Mouse (Mus musculus) frontal cortex, adult 2 months (tissue): ENCODE data around the gene Srcap. TPM values are rescaled to one million over a fixed set of nuclear protein-coding genes. Genes with fewer than 3 reads are reported as not detected.
A peak's percentile ranks its signal among the peaks of the same experiment; 100 is the strongest.
"Not testable (repeated sequence)": the region's sequence is repeated elsewhere in the genome, so short reads cannot be mapped to it uniquely, and the experiment has no call there.

Experiments used
- DNase-seq, 2 experiments: peaks; one replicate each; pipeline ENCODE4 v3.0.0; 2022; ENCODE audit warnings: low spot score in 1 of 2; ENCODE audit errors: extremely low spot score in 1 of 2
- polyA plus RNA-seq: library from polyadenylated mRNA; depleted of rRNA; stranded (reverse); fragments of >200 nt; gene quantifications from 2 replicates; pipeline ENCODE4 v1.2.3, GENCODE M21; 2012; rRNA removed

Srcap gene
- polyA plus RNA-seq: 29.6 and 31.3 TPM in 2 replicates

DNA sequence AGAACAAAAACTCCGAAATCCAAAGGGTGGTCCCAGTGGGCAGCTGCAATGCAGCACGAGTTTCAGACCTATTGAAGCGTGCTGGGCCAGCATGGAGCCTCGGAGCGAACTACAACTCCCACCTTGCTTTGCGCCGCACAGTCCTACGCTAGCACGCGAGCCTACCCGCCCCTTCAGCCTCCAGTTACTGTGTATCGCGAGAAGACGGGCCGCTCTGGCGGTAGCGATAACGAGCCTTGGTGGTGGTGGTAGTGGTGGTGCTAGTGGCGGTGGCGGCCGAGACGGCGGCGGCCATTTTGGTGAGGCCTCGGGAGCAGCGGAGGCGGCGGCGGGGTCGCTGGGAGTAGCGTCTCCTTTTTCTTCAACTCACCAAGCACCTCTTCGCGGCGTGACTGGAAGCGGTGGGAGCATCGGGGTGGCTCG lies at the start of gene Srcap:
TSS of gene Srcap (plus strand) at position 176 of the 423 bp plus-strand sequence.
- peak; percentile 97 for DNase-seq

DNA sequence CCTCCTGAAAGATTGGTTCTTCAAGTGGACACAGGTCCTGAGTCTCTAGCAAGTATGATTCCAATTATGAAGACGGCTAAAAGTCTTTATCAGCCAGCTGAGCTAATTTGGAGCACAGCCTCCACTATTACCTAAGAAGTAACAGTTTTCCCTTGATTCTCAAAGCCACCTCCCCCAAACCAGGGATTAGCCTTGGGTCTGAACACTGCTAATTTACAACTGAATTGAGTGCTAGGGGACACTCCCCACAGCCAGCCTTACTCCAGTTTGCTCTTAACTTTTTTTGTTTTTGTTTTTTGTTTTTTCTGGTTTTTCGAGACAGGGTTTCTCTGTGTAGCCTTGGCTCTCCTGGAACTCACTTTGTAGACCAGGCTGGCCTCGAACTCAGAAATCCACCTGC lies 46.6 kb upstream of the Srcap start:
- DNase-seq: no peak

DNA sequence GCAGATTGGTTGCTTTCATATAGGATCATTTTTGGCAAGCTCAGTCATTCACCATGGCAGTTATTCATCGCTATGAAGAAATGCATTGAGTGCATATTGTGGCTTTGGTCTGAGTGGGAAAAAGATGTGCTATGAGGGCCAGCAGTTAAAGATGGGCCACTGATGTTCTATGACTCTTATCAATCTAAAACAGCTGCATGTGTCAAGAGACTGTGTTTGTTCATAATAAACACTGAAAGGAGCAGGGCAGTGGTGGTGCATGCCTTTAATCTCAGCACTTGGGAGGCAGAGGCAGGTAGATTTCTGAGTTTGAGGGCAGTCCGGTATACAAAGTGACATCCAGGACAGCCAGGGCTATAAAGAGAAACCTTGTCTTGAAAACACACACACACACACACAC lies 46.1 kb upstream of the Srcap start:
- DNase-seq: not testable (repeated sequence)

- DNase-seq: no peak
These were observed 45.2 kb upstream of the Srcap start for GRCm38 (mm10) chr7:127466606-127467005.

- DNase-seq: no peak
These were observed 41.6 kb upstream of the Srcap start for GRCm38 (mm10) chr7:127470011-127470715.

DNA sequence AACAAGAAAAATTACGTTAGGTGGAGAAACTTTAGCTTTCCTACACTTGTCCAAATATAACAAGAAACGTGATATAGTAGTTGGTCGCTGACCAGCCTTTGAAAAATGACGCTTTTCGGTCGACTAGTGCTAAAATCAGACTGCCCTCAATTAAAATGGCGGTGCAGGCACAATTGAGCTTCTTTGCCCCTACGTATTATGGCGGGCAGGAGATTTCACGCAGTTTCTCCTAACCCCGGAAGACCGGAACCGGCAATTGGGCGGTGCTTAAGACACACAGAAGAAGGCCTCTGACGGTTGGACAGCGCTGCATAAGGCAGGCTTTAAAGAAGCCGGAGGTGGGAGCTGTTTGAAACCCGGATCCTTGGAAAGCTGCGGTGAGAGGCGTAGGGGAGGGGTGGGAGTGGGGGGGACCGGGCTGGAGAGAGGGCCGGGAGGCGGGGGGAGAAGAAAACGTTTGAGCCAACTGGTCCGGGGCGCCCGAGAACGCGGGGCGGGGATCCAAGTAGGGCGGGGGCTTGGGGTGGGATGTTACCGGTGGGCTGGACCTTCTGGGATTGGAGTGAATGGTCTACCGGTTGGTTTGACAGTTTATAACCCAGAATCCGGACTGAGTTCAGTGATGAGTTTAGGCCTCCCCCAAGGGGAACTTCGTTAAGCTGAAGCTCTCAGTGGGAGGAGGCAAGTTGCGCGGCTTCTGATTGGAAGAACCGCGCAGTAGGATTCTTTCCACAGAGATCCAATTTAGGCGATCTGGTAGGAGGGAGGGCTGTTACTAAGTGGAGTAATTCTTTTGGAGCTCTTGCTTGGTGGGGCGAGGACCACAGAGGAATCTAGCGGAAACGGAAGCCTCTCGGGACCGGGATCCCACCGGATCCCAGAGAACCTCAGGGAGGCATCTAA lies 40.8 kb upstream of the Srcap start:
- DNase-seq: peak; percentile 97

DNA sequence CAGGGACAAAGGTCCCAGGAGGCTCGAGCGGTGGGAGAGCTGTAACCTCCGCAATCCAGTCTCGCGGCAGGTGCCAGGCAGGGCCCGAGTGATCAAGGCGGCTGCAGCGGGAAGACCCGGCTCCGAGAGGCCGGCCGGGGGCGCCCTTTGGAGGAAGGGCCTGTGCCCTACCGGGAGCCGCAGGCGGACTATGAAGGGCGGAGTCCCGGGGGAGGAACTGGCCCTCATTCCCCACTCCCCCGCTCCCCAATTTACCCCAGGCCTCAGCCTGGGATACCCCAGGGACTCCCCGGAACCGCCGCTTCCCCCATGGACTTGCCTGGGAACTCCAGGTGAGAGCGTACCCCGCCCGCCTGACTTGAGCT lies 40.2 kb upstream of the Srcap start:
- DNase-seq: no peak

GRCm38 (mm10) chr7:127472060-127472459 lies 39.7 kb upstream of the Srcap start:
- DNase-seq: no peak

DNA sequence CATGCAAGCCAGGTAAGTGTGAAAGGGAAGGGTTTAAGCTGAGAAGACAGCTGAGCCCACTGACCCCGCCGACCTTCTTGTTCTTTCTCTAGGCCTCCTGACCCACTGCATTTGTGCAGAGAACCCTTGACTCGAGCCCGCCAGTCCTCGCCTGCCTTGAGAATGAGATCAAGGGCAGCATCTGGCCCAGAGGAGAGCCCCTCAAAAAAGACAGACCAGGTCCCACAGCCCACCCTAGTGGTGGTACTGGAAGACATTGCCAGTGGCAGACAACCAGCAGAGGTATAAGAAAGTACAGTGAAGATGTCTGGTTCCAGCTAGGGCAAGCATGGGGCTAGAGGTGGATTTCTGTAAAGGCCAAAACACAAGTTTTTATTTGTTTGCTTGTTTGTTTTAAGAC lies 38.1 kb upstream of the Srcap start:
- no peak for DNase-seq

- no peak for DNase-seq
These were observed 37.3 kb upstream of the Srcap start for GRCm38 (mm10) chr7:127474378-127475070.

GRCm38 (mm10) chr7:127475186-127475740 lies 36.5 kb upstream of the Srcap start:
- no peak for DNase-seq

- no peak for DNase-seq
These were observed 35.4 kb upstream of the Srcap start for GRCm38 (mm10) chr7:127476336-127476735.

DNA sequence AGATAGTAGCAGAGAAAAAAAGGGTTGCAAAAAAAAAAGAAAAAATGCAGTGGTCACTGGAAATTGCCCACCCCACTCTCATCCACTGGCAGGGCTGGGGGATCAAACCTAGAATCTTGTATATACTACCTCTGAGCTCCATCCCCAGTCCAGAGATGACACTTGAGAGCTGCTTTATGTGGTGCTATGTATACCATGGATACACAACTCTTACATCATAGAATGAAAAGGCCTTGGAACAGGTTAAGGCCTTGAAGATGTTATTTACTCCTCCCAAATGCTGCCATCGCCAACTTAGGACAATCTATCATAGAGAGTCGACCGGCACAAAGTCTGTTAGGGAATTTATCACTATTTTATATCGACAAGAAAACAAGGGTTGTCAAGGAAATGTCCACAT lies 34.9 kb upstream of the Srcap start:
- no peak for DNase-seq

DNA sequence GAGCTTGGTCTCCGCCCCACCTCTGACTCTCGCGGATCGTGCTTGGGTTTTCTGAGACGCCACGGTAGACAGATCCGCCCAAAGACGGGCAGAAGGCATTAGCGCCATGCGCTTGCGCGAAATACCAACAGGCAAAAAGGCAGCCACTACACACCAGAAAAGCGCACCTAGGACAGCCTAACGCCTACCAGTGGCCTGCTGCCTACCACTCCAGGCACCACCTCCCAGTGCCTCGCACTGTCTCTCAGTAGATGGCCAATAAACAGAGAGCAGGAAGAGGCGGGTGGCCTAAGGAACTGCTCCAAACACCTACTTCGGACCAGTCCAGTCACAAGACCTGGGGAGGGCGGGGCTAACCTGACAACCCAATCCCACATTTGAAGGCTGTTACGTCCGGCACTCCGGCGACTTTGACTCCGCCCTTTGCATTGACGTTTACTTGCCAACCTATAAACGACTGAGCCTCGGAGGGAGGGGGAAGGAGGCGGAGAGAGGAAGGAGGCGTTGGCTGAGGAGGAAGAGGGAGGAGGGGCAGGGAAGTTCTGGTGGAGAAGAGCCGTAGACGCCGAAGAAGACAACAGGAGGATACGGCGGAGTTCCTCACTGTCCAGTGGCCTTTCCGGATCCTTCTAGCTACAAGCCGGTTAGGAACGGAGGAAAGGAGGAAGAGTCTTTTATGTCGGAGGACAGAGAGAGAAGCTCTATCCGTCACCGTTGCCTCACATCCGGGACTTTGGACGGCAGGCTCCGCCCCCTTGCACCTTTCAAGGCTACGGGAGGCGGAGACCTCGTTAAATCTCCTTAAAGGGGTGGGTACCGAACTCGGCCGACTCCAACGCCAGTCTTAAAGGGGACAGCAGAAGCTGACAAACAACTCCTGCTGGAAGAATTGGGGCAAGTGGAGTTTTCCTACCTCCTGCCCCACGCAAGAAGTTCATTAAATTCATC lies 33.8 kb upstream of the Srcap start:
- DNase-seq: peak; percentile 100

DNA sequence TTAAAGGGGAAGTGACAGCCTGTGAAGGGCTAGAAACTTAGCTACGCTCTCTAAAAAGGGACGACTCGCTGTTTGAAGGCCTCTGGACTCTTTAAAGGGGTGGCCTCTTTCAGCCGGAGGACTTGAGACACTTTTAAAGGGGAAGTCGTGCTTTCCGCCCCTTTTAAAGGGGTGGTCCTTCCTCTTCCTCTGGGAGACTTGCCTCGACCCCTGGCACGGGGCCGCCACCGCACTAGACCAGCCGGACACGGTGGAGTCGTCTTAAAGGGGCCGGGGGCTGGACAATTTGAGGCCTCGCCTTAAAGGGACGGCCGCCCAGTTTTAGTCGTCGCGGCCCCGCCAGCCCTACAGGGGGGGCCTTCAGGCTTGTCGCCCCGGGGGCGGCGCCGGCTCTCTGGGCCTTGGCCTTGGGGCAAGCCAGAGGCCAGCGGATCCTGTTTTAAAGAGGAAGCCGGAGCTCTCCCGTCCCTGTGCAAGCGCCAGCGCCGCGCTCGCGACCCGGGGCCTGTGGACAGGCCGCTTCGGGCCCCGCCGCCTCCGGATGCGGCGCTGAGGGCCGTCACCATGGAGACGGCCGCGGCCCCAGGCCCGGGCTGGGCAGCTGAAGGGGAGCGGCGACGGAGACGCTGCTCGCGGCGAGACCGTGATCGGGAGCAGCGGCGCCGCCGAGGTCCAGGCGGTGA lies 33.0 kb upstream of the Srcap start, which contains the start of gene Fbrs:
TSS of gene Fbrs (plus strand) at position 565 of the 683 bp plus-strand sequence.
- DNase-seq: peak; percentile 94 to 95

DNA sequence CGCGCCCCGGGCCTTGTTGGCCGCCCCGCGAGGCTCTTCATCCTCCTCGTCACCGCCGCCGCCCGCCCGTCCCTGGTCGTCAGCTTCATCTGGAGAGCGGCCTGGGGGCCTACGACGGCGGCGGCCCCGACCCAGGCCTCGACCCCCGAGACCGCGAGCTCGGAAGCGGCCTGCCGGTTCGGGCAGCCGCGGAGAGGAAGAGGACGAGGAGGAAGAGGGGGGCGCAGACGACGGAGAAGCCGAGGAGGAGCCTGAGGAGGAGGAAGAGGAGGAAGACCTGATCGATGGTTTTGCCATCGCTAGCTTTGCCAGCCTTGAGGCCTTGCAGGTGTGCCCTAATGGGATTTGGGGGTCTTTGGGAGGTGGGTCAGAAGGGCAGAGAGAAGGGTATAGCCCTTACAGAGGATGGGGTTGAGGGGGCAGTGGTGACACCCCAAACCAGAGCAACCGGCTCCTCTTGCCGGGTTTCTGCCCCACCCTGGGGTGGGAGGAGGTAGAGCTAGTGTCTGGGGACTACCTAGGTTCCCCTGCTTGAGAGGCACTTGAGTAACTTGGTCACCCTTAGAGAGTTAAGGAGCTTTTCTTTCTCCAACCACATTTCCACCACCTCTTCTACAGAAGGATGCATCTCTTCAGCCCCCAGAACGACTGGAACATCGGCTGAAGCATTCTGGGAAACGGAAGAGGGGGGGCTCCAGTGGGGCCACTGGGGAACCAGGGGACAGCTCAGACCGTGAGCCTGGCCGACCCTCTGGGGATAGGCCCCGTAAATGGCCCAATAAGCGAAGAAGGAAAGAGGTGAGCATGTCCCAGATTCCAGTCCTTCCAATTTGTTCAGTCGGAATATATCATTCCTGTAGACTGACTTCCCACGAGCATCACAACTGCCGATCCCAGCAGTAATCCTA lies 32.2 kb upstream of the Srcap start:
- DNase-seq: no peak

DNA sequence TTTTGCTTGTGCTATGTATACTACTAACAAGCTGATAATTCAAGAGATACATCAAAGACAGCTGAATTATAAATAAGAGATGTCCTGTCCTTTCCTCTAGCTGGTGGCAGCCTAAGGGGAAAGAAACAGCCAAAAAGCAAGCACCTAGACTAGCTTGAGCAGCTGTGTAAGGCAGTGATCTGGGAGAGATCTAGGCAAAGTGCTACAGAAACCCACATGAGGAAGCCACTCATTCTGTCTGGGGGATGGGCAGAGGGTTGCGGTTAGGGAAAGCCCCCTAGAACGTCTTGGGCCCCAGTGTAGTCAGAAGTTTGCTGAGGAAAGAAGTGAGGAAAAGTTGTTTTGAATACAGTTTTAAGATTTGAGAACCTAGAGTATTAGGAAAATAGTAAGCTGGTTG lies 31.5 kb upstream of the Srcap start:
- DNase-seq: no peak

DNA sequence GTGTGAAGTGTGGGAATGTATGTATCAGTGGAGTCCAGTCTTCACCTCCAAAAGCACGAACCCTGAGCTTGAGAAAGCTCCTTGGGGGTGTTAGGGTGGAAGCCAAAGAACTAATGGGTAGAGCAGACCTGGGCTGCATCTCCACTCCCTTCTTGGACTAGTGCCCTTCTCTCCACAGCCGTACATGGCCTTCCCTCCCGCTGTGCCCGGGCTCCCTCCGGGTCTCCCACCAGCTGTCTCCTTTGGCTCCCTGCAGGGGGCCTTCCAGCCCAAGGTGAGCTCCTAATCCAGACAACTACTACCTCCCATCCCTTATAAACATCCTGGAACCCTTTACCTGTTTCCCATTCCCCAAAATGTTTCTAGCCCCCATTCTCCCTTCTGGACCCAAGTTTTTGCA lies 26.4 kb upstream of the Srcap start:
- DNase-seq: no peak
